Mouse (Mus musculus) lung, postnatal 0 days (tissue): ENCODE measurements around the gene Snx7.

Experiments
- CTCF ChIP-seq: IDR thresholded peaks from 2 replicates; pipeline ENCODE4 v1.5.1; 2016; ENCODE audit warnings: antibody characterized with exemption, mild to moderate bottlenecking
- EP300 ChIP-seq: IDR thresholded peaks from 2 replicates; pipeline ENCODE4 v1.6.1; 2016; ENCODE audit warnings: antibody characterized with exemption, mild to moderate bottlenecking, control low read depth

GRCm38 (mm10) chr3:117868091-117868490 is 645 bp downstream of the Snx7 start:
- TF ChIP-seq CTCF (no peak), EP300 (no peak)
